Mouse (Mus musculus) stomach, postnatal 0 days (tissue): ENCODE measurements around the gene Gbf1.

Experiments used
- CTCF ChIP-seq: IDR thresholded peaks from 2 replicates; pipeline ENCODE4 v1.5.1; 2016; ENCODE audit warnings: antibody characterized with exemption, low read depth, mild to moderate bottlenecking, moderate library complexity
- EP300 ChIP-seq: optimal IDR thresholded peaks from 2 replicates; pipeline ENCODE3; 2016; ENCODE audit warnings: antibody characterized with exemption

- TF ChIP-seq CTCF: no peak
- TF ChIP-seq EP300: no peak
These were observed 172.6 kb downstream of the Gbf1 start for GRCm38 (mm10) chr19:46324918-46325317.
